ENCODE assay signal across 8 mouse cellular contexts in genomic region chr6:94684844-94685557, GRCm38 (mm10). TPM values are rescaled to one million over a fixed set of nuclear protein-coding genes. Genes with fewer than 3 reads are reported as not detected.
DNase-seq lines count a peak whose midpoint lies in the region; ATAC-seq lines count a peak whose summit lies in the region.

No protein-coding gene starts in this region.

- WGBS in intestine, embryonic 15.5 days = 23% methylated on average over 13 of the region's 13 CpGs

- H3K27ac ChIP-seq in intestine, embryonic 15.5 days = no peak overlapping the region

- DNase-seq in frontal cortex, postnatal 10 days (ENCODE audit: low spot score in 2 of 2) = no peak
- peak; percentile 31 to 53 for DNase-seq in cerebellum, postnatal 36 days
- no peak for DNase-seq in kidney, adult 9 months
- no peak for DNase-seq in lung, postnatal 14 days
- no peak for DNase-seq in urinary bladder, postnatal 4 days (ENCODE audit: low spot score in 2 of 2)

- H3K27me3 ChIP-seq in intestine, embryonic 15.5 days (replicated peaks) = no peaks in the 10 kb centered on the region

- H3K9me3 ChIP-seq in intestine, embryonic 15.5 days = no peaks in the 10 kb centered on the region

- H3K4me1 ChIP-seq in intestine, embryonic 15.5 days (replicated peaks) = peaks cover 77% of the 10 kb centered on the region

- H3K4me3 ChIP-seq in intestine, embryonic 15.5 days (replicated peaks) = no peak overlapping the region

- H3K4me2 ChIP-seq in intestine, embryonic 15.5 days (replicated peaks) = 0 out of 2 replicates have a peak overlapping the region, but pooled peaks have one; percentile 1

- no peak overlapping the region for H3K9ac ChIP-seq in intestine, embryonic 15.5 days

- peak; percentile 41; the same call in 1 of the 2 replicates for ATAC-seq in frontal cortex, adult (ENCODE audit: low TSS enrichment)
- ATAC-seq in CD4-positive, CD25-positive, alpha-beta regulatory T cell, adult 4 months = peak; percentile 37
- ATAC-seq in intestine, embryonic 15.5 days = no peak

- no peaks in the 10 kb centered on the region for H3K36me3 ChIP-seq in intestine, embryonic 15.5 days

RNA-seq across cellular contexts. Expression of gene Lrig1, which starts 15.0 kb away (rescaled TPM):
- polyA plus RNA-seq in CD4-positive, CD25-positive, alpha-beta regulatory T cell, adult 4 months (2017; shearing (Covaris generic)) = 10 to 100 TPM; 30.8 to 38.6 TPM
- polyA plus RNA-seq in intestine, embryonic 15.5 days (2015; fragmentation: Nextera tagmentation; extraction: Ambion mirVana) = 17.1 and 19.5 TPM in 2 replicates

Comparison
In these comparisons a context has a peak if more than half of its experiments do, and no peak if none do; other contexts are left out.
1. DNase-seq: peak in cerebellum, postnatal 36 days (2 of 2); none in frontal cortex, postnatal 10 days (0 of 2), kidney, adult 9 months (single experiment), lung, postnatal 14 days (single experiment) and urinary bladder, postnatal 4 days (0 of 2).